In genomic region chr8:63120508-63120907, GRCm38 (mm10) we compare ENCODE assay signal across 23 mouse cellular contexts.
DNase-seq lines count a peak whose midpoint lies in the region; ATAC-seq and TF ChIP-seq lines count a peak whose summit lies in the region.
"Had no signal": no experiment of that assay in that cellular context is flagged by ENCODE, and none has a peak within 500 bp of the region (broad histone marks: within the 10 kb centered on the region; RNA-seq: fewer than 3 reads in every experiment).

No protein-coding gene starts in this region.

- WGBS in forebrain, embryonic 12.5 days: 57% methylated on average over 2 of the region's 2 CpGs
- 82% methylated on average over 2 of the region's 2 CpGs for WGBS in forebrain, embryonic 11.5 days
- WGBS in midbrain, embryonic 15.5 days: 56% methylated on average over 2 of the region's 2 CpGs
- WGBS in midbrain, embryonic 11.5 days: 81% methylated on average over 2 of the region's 2 CpGs
- WGBS in hindbrain, postnatal 0 days: 32% methylated on average over 2 of the region's 2 CpGs
- WGBS in heart, embryonic 12.5 days: 79% methylated on average over 2 of the region's 2 CpGs

- H3K27me3 ChIP-seq in forebrain, embryonic 12.5 days: no peaks in the 10 kb centered on the region
- H3K27me3 ChIP-seq in forebrain, embryonic 11.5 days (ENCODE audit: control insufficient read depth, insufficient read depth, low read length): no peaks in the 10 kb centered on the region
- H3K27me3 ChIP-seq in midbrain, embryonic 15.5 days (replicated peaks): no peaks in the 10 kb centered on the region
- no peaks in the 10 kb centered on the region for H3K27me3 ChIP-seq in midbrain, embryonic 11.5 days (ENCODE audit: control insufficient read depth, insufficient read depth, low read length)
- H3K27me3 ChIP-seq in hindbrain, postnatal 0 days (ENCODE audit: insufficient read depth, low read length): no peaks in the 10 kb centered on the region
- H3K27me3 ChIP-seq in heart, embryonic 12.5 days (replicated peaks): no peaks in the 10 kb centered on the region
- H3K27me3 ChIP-seq: liver, embryonic 15.5 days; lung, embryonic 15.5 days; megakaryocyte, embryonic 14.5 days had no signal

- H3K9ac ChIP-seq in forebrain, embryonic 12.5 days: no peak overlapping the region
- no peak overlapping the region for H3K9ac ChIP-seq in forebrain, embryonic 11.5 days (ENCODE audit: low read length)
- H3K9ac ChIP-seq in midbrain, embryonic 15.5 days: no peak overlapping the region
- H3K9ac ChIP-seq in midbrain, embryonic 11.5 days (ENCODE audit: low read length): no peak overlapping the region
- H3K9ac ChIP-seq in hindbrain, postnatal 0 days (replicated peaks; ENCODE audit: low read length): no peak overlapping the region
- H3K9ac ChIP-seq in heart, embryonic 12.5 days: no peak overlapping the region
- H3K9ac ChIP-seq: liver, embryonic 15.5 days; lung, embryonic 15.5 days had no signal

- ATAC-seq in forebrain, embryonic 12.5 days (ENCODE audit: low FRiP score): peak; percentile 39; the same call in 1 of the 2 replicates
- ATAC-seq in forebrain, embryonic 11.5 days (replicated peaks; ENCODE audit: low FRiP score): no peak
- ATAC-seq in midbrain, embryonic 15.5 days (replicated peaks): 0 out of 2 replicates have a peak, but pooled peaks have one; percentile 56
- no peak for ATAC-seq in midbrain, embryonic 11.5 days (ENCODE audit: low FRiP score)
- no peak for ATAC-seq in hindbrain, postnatal 0 days
- no peak for ATAC-seq in heart, embryonic 12.5 days (ENCODE audit: insufficient number of reproducible peaks, low FRiP score)

- TF ChIP-seq CTCF in hindbrain, postnatal 0 days (IDR thresholded peaks at IDR 0.05; ENCODE audit: low read depth): no peak

- DNase-seq in forebrain, embryonic 11.5 days (ENCODE audit: low spot score): no peak
- DNase-seq in midbrain, embryonic 11.5 days (ENCODE audit: low spot score, missing footprints): no peak
- peak; percentile 30 for DNase-seq in hindbrain, postnatal 0 days (ENCODE audit: low spot score)
- no peak for DNase-seq in embryo, embryonic 9.5 days (ENCODE audit: extremely low spot score)
- DNase-seq: adrenal gland, postnatal 25 days; cerebellum, adult 9-11 months; gastrocnemius, postnatal 36 days; heart, adult 2 months; heart, postnatal 36 days; kidney, adult 8-10 months; kidney, postnatal 10 days; liver; lung, postnatal 36 days; thymus, adult 18-20 months; thymus, postnatal 36 days had no signal

- H3K27ac ChIP-seq in forebrain, embryonic 12.5 days: no peak overlapping the region
- no peak overlapping the region for H3K27ac ChIP-seq in forebrain, embryonic 11.5 days (ENCODE audit: low read depth, low read length)
- no peak overlapping the region for H3K27ac ChIP-seq in midbrain, embryonic 15.5 days
- no peak overlapping the region for H3K27ac ChIP-seq in midbrain, embryonic 11.5 days (ENCODE audit: low read depth, low read length)
- H3K27ac ChIP-seq in hindbrain, postnatal 0 days: no peak overlapping the region
- no peak overlapping the region for H3K27ac ChIP-seq in heart, embryonic 12.5 days (ENCODE audit: poor library complexity, severe bottlenecking)
- H3K27ac ChIP-seq: embryonic facial prominence, embryonic 10.5 days; heart, adult 2 months; limb, embryonic 10.5 days; liver, embryonic 15.5 days; lung, embryonic 15.5 days had no signal

- no peak overlapping the region for H3K4me2 ChIP-seq in forebrain, embryonic 12.5 days
- H3K4me2 ChIP-seq in forebrain, embryonic 11.5 days (ENCODE audit: low read depth, low read length, severe bottlenecking): no peak overlapping the region
- H3K4me2 ChIP-seq in midbrain, embryonic 15.5 days: no peak overlapping the region
- H3K4me2 ChIP-seq in midbrain, embryonic 11.5 days: no peak overlapping the region
- no peak overlapping the region for H3K4me2 ChIP-seq in hindbrain, postnatal 0 days (ENCODE audit: low read depth, low read length)
- no peak overlapping the region for H3K4me2 ChIP-seq in heart, embryonic 12.5 days
- H3K4me2 ChIP-seq: liver, embryonic 15.5 days; lung, embryonic 15.5 days had no signal

- H3K9me3 ChIP-seq in forebrain, embryonic 12.5 days: no peaks in the 10 kb centered on the region
- no peaks in the 10 kb centered on the region for H3K9me3 ChIP-seq in forebrain, embryonic 11.5 days (ENCODE audit: control insufficient read depth, low read length)
- H3K9me3 ChIP-seq in midbrain, embryonic 15.5 days: no peaks in the 10 kb centered on the region
- H3K9me3 ChIP-seq in midbrain, embryonic 11.5 days (ENCODE audit: control insufficient read depth, low read length): no peaks in the 10 kb centered on the region
- H3K9me3 ChIP-seq in hindbrain, postnatal 0 days (ENCODE audit: low read length): no peaks in the 10 kb centered on the region
- H3K9me3 ChIP-seq in heart, embryonic 12.5 days (replicated peaks): no peaks in the 10 kb centered on the region
- H3K9me3 ChIP-seq: embryonic facial prominence, embryonic 10.5 days; limb, embryonic 10.5 days; liver, embryonic 15.5 days; lung, embryonic 15.5 days had no signal

- no peaks in the 10 kb centered on the region for H3K36me3 ChIP-seq in forebrain, embryonic 12.5 days (replicated peaks)
- no peaks in the 10 kb centered on the region for H3K36me3 ChIP-seq in forebrain, embryonic 11.5 days (ENCODE audit: control insufficient read depth, insufficient read depth, low read length)
- no peaks in the 10 kb centered on the region for H3K36me3 ChIP-seq in midbrain, embryonic 15.5 days (replicated peaks)
- H3K36me3 ChIP-seq in midbrain, embryonic 11.5 days (ENCODE audit: control insufficient read depth, insufficient read depth, low read length): no peaks in the 10 kb centered on the region
- no peaks in the 10 kb centered on the region for H3K36me3 ChIP-seq in hindbrain, postnatal 0 days (ENCODE audit: insufficient read depth, low read length)
- no peaks in the 10 kb centered on the region for H3K36me3 ChIP-seq in heart, embryonic 12.5 days
- H3K36me3 ChIP-seq: embryonic facial prominence, embryonic 10.5 days; limb, embryonic 10.5 days; liver, embryonic 15.5 days; lung, embryonic 15.5 days had no signal

- H3K4me1 ChIP-seq in forebrain, embryonic 12.5 days: no peaks in the 10 kb centered on the region
- H3K4me1 ChIP-seq in forebrain, embryonic 11.5 days (replicated peaks; ENCODE audit: control insufficient read depth, insufficient read depth, low read length): no peaks in the 10 kb centered on the region
- no peaks in the 10 kb centered on the region for H3K4me1 ChIP-seq in midbrain, embryonic 15.5 days
- no peaks in the 10 kb centered on the region for H3K4me1 ChIP-seq in midbrain, embryonic 11.5 days (ENCODE audit: control insufficient read depth, insufficient read depth, low read length)
- H3K4me1 ChIP-seq in hindbrain, postnatal 0 days (ENCODE audit: insufficient read depth, low read length): no peaks in the 10 kb centered on the region
- no peaks in the 10 kb centered on the region for H3K4me1 ChIP-seq in heart, embryonic 12.5 days (replicated peaks)
- H3K4me1 ChIP-seq: embryonic facial prominence, embryonic 10.5 days; limb, embryonic 10.5 days; liver, embryonic 15.5 days; lung, embryonic 15.5 days; megakaryocyte, embryonic 14.5 days had no signal

- no peak overlapping the region for H3K4me3 ChIP-seq in forebrain, embryonic 12.5 days (replicated peaks)
- H3K4me3 ChIP-seq in forebrain, embryonic 11.5 days (ENCODE audit: low read depth, low read length): no peak overlapping the region
- H3K4me3 ChIP-seq in midbrain, embryonic 15.5 days: no peak overlapping the region
- no peak overlapping the region for H3K4me3 ChIP-seq in midbrain, embryonic 11.5 days (ENCODE audit: low read depth, low read length)
- no peak overlapping the region for H3K4me3 ChIP-seq in hindbrain, postnatal 0 days (ENCODE audit: low read length)
- H3K4me3 ChIP-seq in heart, embryonic 12.5 days: no peak overlapping the region
- H3K4me3 ChIP-seq: embryonic facial prominence, embryonic 10.5 days; heart, adult 2 months; limb, embryonic 10.5 days; liver, embryonic 15.5 days; lung, embryonic 15.5 days; megakaryocyte, embryonic 14.5 days had no signal

Comparison
In these comparisons a context has a peak if more than half of its experiments do, and no peak if none do; other contexts are left out.
1. ATAC-seq: peak in forebrain, embryonic 12.5 days (single experiment) and midbrain, embryonic 15.5 days (single experiment); none in forebrain, embryonic 11.5 days (single experiment), midbrain, embryonic 11.5 days (single experiment), hindbrain, postnatal 0 days (single experiment) and heart, embryonic 12.5 days (single experiment).